Mouse (Mus musculus) midbrain, embryonic 14.5 days (tissue): ENCODE results near the gene Keap1. TPM values are rescaled to one million over a fixed set of nuclear protein-coding genes. Genes with fewer than 3 reads are reported as not detected.

Experiments
- ATAC-seq: fragments of 200-750 bp; cut with Nextera tagmentation; 2 replicates; pipeline ENCODE4 v1.8.0; 2017; ENCODE audit warnings: moderate number of reproducible peaks, moderate library complexity; ENCODE audit not compliant: low FRiP score, low TSS enrichment
- DNase-seq: peaks from one replicate; pipeline ENCODE4 v3.0.0-alpha.2; 2015
- H3K27ac ChIP-seq: fragments of 300-500 bp; sonication (generic); replicated peaks from 2 replicates; pipeline ENCODE4 v1.5.1; 2014; ENCODE audit warnings: mild to moderate bottlenecking, low read depth, low read length, moderate library complexity
- H3K27me3 ChIP-seq: fragments of 300-500 bp; sonication (generic); 2 replicates; pipeline ENCODE4 v1.6.1; 2014; ENCODE audit warnings: low read length, control low read depth, mixed read lengths; ENCODE audit not compliant: control insufficient read depth, insufficient read depth
- H3K36me3 ChIP-seq: fragments of 300-500 bp; sonication (generic); 2 replicates; pipeline ENCODE4 v1.6.1; 2014; ENCODE audit warnings: low read length, control low read depth; ENCODE audit not compliant: control insufficient read depth, insufficient read depth
- H3K4me1 ChIP-seq: fragments of 300-500 bp; sonication (generic); 2 replicates; pipeline ENCODE4 v1.6.1; 2014; ENCODE audit warnings: mild to moderate bottlenecking, antibody characterized with exemption, low read length, control low read depth; ENCODE audit not compliant: control insufficient read depth, insufficient read depth
- H3K4me2 ChIP-seq: fragments of 300-500 bp; sonication (generic); 2 replicates; pipeline ENCODE4 v1.6.1; 2014; ENCODE audit warnings: mild to moderate bottlenecking, low read length, moderate library complexity
- H3K4me3 ChIP-seq: fragments of 300-500 bp; sonication (generic); replicated peaks from 2 replicates; pipeline ENCODE4 v1.5.1; 2014; ENCODE audit warnings: low read depth, low read length
- H3K9ac ChIP-seq: fragments of 300-500 bp; sonication (generic); replicated peaks from 2 replicates; pipeline ENCODE4 v1.6.1; 2014; ENCODE audit warnings: mild to moderate bottlenecking, low read length, moderate library complexity
- H3K9me3 ChIP-seq: fragments of 300-500 bp; sonication (generic); 2 replicates; pipeline ENCODE4 v1.6.1; 2016; ENCODE audit warnings: low read length, control low read depth, mixed read lengths; ENCODE audit not compliant: control insufficient read depth
- WGBS: fragments of 180-500 bp; shearing (Covaris S2); extraction: QIAGEN DNeasy Blood & Tissue Kit; methylation state at CpG from one replicate; pipeline ENCODE4 v1.1.7; 2014; 5-methylcytosine and 5-hydroxymethylcytosine counted together
- polyA plus RNA-seq: library from polyadenylated mRNA; unstranded; fragments of >200 nt; fragmentation: Nextera tagmentation; extraction: Ambion mirVana; gene quantifications from 2 replicates; pipeline ENCODE4 v1.2.1, GENCODE M21; 2014

Keap1 gene
- polyA plus RNA-seq, 1 experiment from 2014 or later, result 40.3 TPM

DNA sequence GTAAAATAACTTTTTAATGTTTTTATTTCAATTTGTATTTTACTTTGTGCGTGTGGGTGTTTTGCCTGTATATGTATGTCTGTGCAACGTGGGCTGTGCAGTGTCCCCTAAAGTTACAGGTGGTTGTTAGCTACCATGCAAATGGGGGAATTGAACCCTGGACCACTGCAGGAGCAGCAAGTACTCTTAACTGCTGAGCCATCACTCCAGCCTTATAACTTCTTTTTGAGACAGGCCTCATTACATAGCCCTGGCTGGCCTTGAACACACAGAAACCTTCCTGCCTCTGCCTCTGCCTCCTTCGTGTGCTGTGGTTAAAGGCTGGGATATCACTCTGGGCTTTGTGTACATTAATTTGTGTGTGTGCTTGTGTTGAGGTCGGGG is 296 bp upstream of the Keap1 start:
- H3K4me3 ChIP-seq, result peak overlapping the region; percentile 87
- peaks cover 22% of the 10 kb centered on the region for H3K27me3 ChIP-seq
- peaks cover 15% of the 10 kb centered on the region for H3K4me1 ChIP-seq
- peak overlapping the region; percentile 98 for H3K9ac ChIP-seq
- no peaks in the 10 kb centered on the region for H3K9me3 ChIP-seq
- 35% methylated on average over 4 of the region's 4 CpGs for WGBS
- ATAC-seq, result no peak
- no peak overlapping the region; the same call in 1 of the 2 replicates for H3K27ac ChIP-seq
- peak overlapping the region; percentile 87 for H3K4me2 ChIP-seq
- no peak for DNase-seq
- no peaks in the 10 kb centered on the region; the same call in none of the 2 replicates for H3K36me3 ChIP-seq

DNA sequence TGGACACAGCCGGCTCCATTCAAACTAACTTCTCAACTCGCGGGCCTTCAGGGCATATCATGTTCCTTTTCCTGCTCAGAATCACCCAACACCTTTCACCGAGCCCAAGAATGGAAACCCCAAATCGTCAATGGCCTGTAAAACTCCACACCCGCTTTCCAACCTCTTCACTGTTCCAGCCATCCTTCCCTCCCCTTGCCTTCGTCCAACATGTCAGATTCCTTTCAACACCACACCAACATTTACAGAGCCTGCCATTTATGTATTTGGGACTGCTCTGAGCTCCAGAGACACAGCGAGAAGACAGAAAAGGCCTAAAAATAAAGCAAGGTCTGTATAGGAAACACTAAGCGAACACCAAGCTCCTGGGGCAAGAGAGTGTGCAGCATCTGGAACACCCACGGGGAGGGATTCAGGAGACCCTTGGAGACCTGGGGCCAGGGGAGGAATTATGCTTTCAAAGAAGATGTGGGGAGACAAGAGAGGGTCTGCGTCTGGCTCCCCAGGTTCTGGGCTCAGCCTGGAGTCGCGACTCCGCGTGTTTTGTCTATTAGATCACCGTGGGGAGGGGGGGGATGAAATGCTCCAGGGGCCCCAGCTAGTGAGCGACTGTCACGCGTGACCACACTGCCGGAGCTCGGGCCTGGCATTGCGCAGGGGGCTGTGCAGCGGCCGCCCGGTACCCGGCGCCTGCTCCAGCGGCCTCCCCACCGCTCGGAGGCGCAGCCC is 993 bp downstream of the Keap1 start:
- H3K27ac ChIP-seq, result peak overlapping the region; percentile 89
- peaks cover 10% of the 10 kb centered on the region for H3K27me3 ChIP-seq
- no peaks in the 10 kb centered on the region for H3K9me3 ChIP-seq
- peaks cover 10% of the 10 kb centered on the region for H3K36me3 ChIP-seq
- DNase-seq (no peak), ATAC-seq (peak; percentile 21)
- peak overlapping the region; percentile 87 for H3K4me3 ChIP-seq
- peaks cover 15% of the 10 kb centered on the region for H3K4me1 ChIP-seq
- H3K4me2 ChIP-seq, result peak overlapping the region; percentile 87
- 2% methylated on average over 31 of the region's 31 CpGs for WGBS
- H3K9ac ChIP-seq, result peak overlapping the region; percentile 98

DNA sequence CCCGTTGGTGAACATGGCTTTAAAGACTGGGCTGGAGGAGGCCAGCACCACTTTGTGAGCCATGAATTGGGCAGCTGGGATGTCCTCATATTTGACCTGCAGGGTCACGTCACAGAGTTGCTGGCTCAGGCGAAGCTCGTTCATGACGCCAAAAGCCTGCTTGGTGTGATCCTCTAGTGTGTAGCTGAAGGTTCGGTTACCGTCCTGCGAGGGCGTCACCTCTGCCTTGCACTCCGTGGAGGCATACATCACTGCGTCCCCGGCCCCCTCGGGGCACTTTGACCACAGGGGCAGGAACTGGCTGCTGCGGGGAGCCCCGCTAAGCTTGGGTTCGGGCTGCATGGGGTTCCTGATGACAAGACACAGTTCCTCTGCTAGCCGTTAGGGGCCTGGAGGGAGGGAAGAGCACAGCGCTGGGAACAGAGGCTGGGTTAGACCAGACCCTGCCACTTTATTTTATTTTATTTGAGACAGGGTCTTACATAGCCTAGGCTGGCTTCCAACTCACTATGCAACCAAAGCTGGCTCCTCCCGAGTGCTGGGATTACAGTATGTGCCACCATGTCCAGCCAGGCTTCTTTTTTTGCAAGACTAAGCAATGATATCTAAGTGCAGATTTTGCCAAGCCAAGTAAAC is 1.7 kb downstream of the Keap1 start:
- Histone ChIP-seq H3K27me3 (peaks cover 3% of the 10 kb centered on the region; the same call in 1 of the 2 replicates), H3K9me3 (no peaks in the 10 kb centered on the region), H3K4me3 (peak overlapping the region; percentile 87), H3K27ac (peak overlapping the region; percentile 89), H3K9ac (peak overlapping the region; percentile 98), H3K4me1 (peaks cover 15% of the 10 kb centered on the region), H3K4me2 (peak overlapping the region; percentile 87), H3K36me3 (peaks cover 16% of the 10 kb centered on the region)
- 17% methylated on average over 19 of the region's 19 CpGs for WGBS
- no peak for ATAC-seq
- DNase-seq, result peak; percentile 68

DNA sequence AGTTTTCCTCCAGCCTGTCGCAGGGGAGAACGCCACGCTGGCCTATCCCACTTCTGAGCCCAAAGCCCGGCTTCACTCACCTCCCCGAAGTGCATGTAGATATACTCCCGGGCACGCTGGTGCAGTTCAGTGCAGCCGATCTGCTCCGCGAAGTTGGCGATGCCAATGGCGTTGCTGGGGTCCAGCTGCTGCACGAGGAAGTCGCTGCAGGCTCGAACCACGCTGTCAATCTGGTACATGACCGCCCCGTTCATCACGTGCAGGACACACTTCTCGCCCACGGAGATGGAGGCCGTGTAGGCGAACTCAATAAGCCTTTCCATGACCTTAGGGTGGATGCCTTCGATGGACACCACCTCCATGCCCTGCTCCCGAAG is 2.2 kb downstream of the Keap1 start:
- DNase-seq (no peak), ATAC-seq (no peak)
- 83% methylated on average over 25 of the region's 25 CpGs for WGBS
- H3K27ac ChIP-seq, result 0 out of 2 replicates have a peak overlapping the region, but pooled peaks have one; percentile 89
- peak overlapping the region; percentile 98; the same call in 1 of the 2 replicates for H3K9ac ChIP-seq
- no peaks in the 10 kb centered on the region for H3K9me3 ChIP-seq
- H3K4me2 ChIP-seq, result peak overlapping the region; percentile 87
- peaks cover 20% of the 10 kb centered on the region for H3K36me3 ChIP-seq
- H3K4me3 ChIP-seq, result peak overlapping the region; percentile 87
- H3K4me1 ChIP-seq, result peaks cover 15% of the 10 kb centered on the region
- no peaks in the 10 kb centered on the region for H3K27me3 ChIP-seq

DNA sequence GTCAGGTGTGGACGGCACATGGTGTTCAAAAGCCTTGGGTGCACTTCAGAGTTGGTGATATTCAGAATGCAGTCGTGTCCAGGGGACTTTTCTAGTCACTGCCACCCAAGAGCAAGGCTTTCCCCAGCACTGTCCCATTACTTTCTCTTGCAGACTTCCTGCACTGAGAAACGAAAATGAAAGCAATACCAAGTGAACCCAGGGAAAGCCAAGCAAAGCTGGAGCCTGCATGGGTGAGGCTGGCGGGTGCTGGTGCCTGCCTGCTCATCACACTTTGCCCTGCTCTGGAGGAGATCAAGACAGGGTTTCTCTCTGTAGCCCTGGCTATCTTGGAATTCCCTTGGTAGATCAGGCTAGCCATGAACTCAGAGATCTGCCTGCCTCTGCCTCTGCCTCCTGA is 3.8 kb downstream of the Keap1 start:
- H3K27ac ChIP-seq, result no peak overlapping the region
- peaks cover 15% of the 10 kb centered on the region for H3K4me1 ChIP-seq
- WGBS, result 92% methylated on average over 4 of the region's 4 CpGs
- peaks cover 36% of the 10 kb centered on the region for H3K36me3 ChIP-seq
- H3K9ac ChIP-seq, result no peak overlapping the region
- no peak overlapping the region for H3K4me2 ChIP-seq
- H3K27me3 ChIP-seq, result no peaks in the 10 kb centered on the region
- DNase-seq (no peak), ATAC-seq (no peak)
- H3K4me3 ChIP-seq, result no peak overlapping the region
- no peaks in the 10 kb centered on the region for H3K9me3 ChIP-seq

DNA sequence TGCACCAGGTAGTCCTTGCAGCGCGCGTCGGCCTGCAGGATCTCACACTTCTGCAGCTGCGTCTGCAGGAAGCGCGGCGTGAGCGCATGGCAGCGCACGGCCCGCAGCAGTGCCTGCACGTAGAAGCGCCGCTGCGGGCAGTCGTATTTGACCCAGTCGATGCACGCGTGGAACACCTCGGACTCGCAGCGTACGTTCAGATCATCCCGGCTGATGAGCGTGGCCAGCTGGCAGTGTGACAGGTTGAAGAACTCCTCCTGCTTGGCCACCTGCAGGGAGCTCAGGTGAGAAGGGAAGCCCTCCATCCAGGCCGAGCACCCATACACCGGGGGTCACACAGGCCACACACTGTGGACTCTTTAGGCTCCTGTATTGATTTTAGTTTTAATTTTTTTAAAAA is 5.4 kb downstream of the Keap1 start:
- H3K4me2 ChIP-seq, result no peak overlapping the region
- WGBS, result 79% methylated on average over 28 of the region's 28 CpGs
- no peak overlapping the region for H3K4me3 ChIP-seq
- H3K4me1 ChIP-seq, result peaks cover 15% of the 10 kb centered on the region
- no peak overlapping the region for H3K27ac ChIP-seq
- peaks cover 46% of the 10 kb centered on the region for H3K36me3 ChIP-seq
- H3K27me3 ChIP-seq, result no peaks in the 10 kb centered on the region
- no peak for DNase-seq
- no peak overlapping the region for H3K9ac ChIP-seq
- no peaks in the 10 kb centered on the region for H3K9me3 ChIP-seq
- ATAC-seq, result no peak

DNA sequence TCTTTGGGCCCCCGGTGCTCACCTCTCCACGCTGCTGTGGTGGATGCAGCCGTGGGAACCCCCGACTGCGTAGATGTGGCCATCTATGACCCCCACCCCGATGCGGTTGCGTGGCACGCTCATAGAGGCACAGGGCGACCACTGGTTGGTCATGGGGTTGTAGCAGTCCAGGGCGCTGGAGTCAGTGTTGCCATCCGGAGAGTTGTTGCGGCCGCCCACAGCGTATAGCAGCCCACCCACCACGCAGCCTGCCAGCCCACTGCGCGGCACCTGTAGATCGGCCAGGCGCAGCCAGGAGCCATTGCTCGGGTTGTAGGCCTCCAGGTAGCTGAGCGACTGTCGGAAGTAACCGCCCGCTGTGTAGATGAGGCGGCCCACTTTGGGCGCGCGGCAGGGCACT is 5.8 kb downstream of the Keap1 start:
- H3K9ac ChIP-seq, result no peak overlapping the region
- ATAC-seq (no peak), DNase-seq (no peak)
- no peak overlapping the region for H3K4me2 ChIP-seq
- no peak overlapping the region for H3K27ac ChIP-seq
- no peak overlapping the region for H3K4me3 ChIP-seq
- WGBS, result 90% methylated on average over 29 of the region's 29 CpGs
- H3K27me3 ChIP-seq, result no peaks in the 10 kb centered on the region
- no peaks in the 10 kb centered on the region for H3K9me3 ChIP-seq
- peaks cover 46% of the 10 kb centered on the region for H3K36me3 ChIP-seq
- H3K4me1 ChIP-seq, result peaks cover 15% of the 10 kb centered on the region

DNA sequence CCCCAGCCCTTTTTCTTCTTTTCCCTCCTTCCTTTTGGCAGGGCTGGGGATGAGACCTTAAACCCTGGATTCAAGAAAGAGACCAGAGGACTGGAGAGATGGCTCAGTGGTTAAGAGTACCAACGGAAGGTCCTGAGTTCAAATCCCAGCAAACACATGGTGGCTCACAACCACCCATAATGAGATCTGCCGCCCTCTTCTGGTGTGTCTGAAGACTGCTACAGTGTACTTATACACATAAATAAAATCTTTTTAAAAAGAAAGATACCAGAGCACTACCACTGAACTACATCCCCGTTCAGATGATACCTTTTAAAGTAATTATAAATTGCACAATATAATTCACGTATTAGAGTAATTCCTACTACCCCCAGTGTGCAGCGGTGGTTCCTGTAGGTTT is 6.3 kb downstream of the Keap1 start:
- ATAC-seq, result no peak
- H3K4me3 ChIP-seq, result no peak overlapping the region
- peaks cover 14% of the 10 kb centered on the region for H3K4me1 ChIP-seq
- no peak overlapping the region for H3K4me2 ChIP-seq
- H3K27ac ChIP-seq, result no peak overlapping the region
- H3K27me3 ChIP-seq, result no peaks in the 10 kb centered on the region
- no peak for DNase-seq
- peaks cover 46% of the 10 kb centered on the region for H3K36me3 ChIP-seq
- H3K9me3 ChIP-seq, result no peaks in the 10 kb centered on the region
- WGBS, result 92% methylated on average over 5 of the region's 5 CpGs
- no peak overlapping the region for H3K9ac ChIP-seq

DNA sequence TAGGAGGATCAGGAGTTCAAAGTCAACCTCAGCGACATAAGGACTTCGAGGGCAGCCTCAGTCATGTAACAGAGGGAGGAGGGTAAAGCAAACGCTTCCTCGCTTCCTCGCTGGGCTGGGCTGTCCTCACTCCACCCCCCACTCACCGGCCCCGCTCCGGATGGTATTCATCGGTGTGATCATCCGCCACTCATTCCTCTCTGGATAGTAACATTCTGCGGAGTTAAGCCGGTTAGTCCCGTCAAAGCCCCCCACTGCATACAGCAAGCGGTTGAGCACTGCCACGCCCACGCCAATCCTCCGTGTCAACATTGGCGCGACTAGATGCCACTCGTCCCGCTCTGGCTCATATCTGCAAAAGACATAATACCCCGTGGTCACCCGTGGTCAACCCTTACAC is 7.6 kb downstream of the Keap1 start:
- no peak overlapping the region for H3K4me3 ChIP-seq
- no peaks in the 10 kb centered on the region for H3K9me3 ChIP-seq
- WGBS, result 45% methylated on average over 23 of the region's 23 CpGs
- H3K36me3 ChIP-seq, result peaks cover 46% of the 10 kb centered on the region
- H3K4me1 ChIP-seq, result 0 out of 2 replicates have a peak, but pooled peaks cover under 1% of the 10 kb centered on the region
- no peak for ATAC-seq
- H3K9ac ChIP-seq, result no peak overlapping the region
- H3K27me3 ChIP-seq, result no peaks in the 10 kb centered on the region
- H3K27ac ChIP-seq, result no peak overlapping the region
- no peak for DNase-seq
- no peak overlapping the region for H3K4me2 ChIP-seq
